Mouse (Mus musculus): ENCODE results near the gene Bach2.

Gene Bach2

DNA sequence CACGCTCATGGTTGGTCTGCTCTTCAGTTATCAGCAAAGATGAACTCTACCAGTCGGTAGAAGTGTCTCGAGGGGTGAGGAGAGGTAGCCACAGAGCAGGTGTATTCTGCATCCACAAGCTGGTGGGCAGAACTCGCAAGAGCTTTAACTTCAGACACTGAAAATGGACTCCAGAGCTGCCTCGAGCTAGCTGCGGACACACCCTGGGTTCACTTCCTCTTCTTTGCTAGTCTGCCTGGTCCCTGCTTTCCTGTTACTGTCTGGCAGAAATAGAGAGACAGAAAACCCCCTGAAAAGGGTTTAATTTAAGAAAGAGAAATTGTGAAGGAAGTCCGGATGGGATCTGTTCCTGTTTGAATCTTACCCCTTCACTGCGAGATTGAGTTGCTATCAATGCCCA, 326.3 kb downstream of the Bach2 start:
- DNase-seq (ENCODE audit: low spot score) = no peak

DNA sequence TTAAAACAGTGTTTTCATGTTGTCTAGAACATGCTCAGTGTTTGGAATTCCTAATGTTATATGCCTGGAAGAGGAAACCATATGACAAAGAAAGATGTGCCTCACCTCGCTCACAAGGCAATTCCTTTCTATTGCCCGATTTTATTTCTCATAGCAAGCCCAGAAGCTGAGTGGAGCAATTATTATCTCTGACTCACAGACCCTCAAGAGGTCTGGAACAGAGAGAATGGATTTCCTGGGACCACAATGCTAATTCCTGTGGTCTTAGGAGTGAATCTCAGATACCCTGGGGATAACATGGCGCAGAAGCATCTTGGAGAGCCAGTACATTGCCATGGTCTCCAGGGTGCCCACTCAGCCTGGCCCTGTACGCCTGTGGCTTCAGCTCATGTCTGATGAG, 330.4 kb downstream of the Bach2 start:
- DNase-seq (ENCODE audit: low spot score) = no peak

DNA sequence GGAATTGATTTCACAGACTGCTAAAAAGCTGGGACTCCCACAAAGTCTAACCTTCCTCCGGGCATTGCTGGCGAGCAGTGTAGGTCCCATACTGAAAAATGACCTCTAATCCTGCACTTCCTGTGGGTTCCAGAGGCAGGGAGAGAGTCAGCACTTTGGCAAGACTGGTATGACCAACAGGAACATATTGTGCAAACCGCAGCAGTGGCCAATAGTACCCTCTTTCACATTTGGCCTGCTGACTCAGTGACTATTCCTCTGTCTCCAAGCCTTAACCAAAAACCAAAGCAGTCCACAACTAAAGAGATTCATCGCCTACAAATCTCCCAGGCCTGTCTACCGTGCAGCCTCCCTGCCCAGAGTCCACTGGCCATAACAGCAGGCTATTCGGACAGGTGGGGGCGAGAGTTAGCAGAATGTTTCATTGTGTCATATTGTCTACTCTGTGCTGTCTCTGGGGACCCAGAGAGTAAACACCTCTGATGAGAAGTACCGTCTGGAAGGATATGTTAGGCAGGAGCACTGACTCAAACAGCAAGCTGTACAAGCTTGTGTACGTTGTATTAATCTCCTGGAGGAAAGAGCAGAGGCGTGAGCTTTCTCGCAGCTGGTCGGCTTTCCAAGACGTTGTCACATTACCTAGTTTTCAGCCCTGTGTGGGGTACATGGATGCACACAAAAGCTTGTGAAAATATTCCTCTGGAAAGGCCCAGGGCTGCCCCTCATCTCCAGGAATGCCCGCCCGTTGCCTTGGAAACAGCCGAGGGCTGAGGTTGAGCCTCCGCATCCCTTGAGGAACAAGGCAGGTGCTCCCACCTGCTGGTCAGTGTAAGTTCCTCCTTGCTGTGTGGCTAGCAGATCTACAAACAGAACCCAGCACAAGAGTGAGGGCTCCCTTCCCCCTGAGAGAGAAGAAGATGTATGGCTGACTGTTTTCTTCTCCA, 331.7 kb downstream of the Bach2 start:
- DNase-seq (ENCODE audit: low spot score) = no peak

DNA sequence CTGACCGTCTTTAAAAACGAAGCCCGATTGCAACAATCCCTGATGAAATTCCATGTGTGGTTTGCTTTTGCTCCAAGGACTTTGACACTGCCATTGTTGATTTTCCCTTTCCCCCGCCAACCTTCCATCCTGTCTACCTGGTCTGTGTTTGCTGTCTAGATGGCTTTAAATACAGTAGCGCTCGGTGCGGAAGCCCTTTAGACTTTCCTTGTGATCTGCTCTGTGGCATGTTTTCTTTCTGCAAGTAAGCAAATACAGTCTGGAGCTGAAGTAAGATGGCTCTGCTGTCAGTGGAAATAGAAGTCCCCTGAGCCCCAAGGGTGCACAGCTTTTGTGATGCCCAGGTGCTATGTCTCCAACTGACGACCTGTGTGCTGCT, 332.3 kb downstream of the Bach2 start:
- no peak for DNase-seq (ENCODE audit: low spot score)

DNA sequence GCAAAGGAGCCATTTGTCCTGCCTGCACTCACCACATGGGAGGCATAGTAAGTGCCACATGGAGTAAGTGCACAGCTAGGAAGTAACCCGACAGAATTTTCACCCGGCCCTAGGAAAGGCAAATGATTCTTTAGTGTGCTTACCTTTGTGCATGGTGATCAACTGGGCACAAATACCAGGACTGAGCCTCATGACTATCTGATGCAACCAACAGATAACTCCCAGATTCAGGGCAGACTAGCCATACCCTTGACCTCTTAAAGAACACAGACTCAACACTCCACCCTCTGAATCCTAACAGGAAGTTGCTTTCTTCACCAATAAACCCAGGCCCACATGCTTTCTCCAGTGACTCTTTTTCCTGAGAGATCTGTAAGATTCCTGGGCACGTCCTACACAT, 332.8 kb downstream of the Bach2 start:
- no peak for DNase-seq (ENCODE audit: low spot score)

DNA sequence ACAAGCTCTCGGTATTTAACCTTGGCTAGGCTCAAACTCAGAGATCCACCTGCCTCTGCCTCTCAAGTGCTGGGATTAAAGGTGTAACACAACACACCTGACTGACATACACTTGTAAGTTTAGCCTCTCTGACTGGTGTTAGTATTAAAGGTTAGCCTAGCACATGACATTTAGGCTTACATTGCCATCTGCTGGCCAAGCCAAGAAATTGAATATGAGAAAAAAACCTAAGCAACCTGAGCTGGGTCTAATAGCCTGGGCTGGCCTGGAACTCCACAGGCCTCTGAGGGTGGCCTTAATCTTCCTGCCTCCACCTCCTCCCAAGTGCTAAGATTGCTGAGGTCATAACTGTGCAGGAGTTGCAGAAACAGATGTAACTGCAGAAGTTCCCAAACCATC, 333.5 kb downstream of the Bach2 start:
- DNase-seq (ENCODE audit: low spot score) = peak; percentile 59

DNA sequence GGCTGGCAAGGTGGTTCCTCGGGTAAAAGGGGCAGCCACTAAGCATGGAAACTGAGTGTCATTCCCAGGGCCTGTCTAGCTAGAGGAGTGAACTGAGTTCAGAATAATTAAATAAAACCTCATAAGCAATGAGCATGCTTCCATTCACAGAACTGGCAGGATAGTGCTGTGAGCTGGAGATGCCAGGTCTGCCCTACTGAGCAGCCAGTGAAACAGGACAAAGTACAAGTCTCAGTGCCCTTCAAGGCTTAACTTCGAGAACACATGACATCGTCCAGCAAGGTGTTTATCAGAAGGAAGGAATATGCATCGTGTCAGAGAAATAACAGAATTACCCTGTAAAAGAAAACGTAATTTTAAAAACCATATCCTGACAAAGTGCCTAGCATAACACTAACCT, 335.0 kb downstream of the Bach2 start:
- DNase-seq (ENCODE audit: low spot score) = no peak

DNA sequence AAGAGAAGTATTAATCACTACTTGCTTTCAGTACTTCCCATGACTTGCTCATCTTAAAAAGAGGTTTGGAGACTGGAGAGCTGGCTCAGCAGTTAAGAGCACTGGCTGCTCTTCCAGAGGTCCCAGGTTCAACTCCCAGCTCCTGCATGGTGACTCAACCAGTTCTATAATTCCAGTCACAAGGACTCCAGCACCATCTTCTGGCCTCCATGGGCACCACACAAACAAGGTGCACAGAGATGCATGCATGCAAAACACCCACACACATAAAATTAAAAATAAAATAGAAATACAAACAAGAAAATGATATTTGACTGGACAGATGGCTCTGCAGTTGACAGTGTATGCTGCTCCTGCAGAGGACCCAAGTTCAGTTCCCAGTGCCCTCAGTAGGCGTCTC, 336.0 kb downstream of the Bach2 start:
- no peak for DNase-seq (ENCODE audit: low spot score)

DNA sequence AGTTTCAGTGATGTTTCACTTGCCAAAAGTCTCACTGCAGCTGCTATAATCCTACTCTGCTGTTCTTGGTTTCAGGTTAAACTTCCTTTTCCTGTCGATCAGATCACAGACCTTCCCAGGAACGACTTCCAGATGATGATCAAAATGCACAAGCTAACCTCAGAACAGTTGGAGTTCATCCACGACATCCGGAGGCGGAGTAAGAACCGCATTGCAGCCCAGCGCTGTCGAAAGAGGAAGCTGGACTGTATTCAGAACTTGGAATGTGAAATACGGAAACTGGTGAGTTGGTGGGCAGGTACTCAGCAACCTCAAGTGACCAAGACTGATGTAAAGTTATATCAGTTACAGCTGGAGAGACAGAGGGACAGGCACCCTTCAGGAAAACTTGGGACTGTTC, 336.6 kb downstream of the Bach2 start:
- no peak for DNase-seq (ENCODE audit: low spot score)

DNA sequence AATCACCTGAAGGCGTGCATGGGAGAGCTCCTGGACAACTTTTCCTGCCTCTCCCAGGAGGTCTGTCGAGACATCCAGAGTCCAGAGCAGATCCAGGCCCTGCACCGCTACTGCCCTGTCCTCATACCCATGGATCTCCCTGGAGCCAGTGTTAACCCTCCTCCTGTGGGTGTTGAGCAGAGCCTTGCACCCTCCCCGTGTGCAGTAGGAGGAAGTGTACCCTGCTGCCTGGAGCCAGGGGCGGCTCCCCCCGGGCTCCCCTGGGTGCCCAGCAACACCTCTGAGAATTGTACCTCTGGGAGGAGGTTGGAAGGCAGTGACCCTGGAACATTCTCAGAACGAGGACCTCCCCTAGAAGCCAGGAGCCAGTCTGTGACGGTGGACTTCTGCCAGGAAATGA, 341.2 kb downstream of the Bach2 start:
- no peak for DNase-seq (ENCODE audit: low spot score)

DNA sequence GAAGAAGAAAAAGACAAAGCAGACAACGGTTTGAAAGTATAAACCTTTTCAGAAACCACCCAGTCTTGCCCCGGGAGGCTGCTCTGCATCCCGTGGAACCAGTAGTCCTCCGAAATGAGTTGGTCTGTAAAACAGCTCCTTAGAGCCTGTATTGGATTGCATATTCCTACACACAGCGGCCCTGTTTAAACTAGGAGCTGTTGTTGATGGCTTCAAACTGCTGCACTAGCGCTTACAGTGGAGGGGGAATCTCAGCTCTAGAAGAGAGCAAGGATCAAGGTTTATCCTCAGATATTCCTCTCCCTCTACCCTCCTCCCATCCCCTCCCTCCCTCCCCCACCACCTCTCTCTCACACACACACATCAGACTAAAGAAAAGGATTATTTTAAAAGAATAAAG, 345.6 kb downstream of the Bach2 start:
- no peak for DNase-seq (ENCODE audit: low spot score)

DNA sequence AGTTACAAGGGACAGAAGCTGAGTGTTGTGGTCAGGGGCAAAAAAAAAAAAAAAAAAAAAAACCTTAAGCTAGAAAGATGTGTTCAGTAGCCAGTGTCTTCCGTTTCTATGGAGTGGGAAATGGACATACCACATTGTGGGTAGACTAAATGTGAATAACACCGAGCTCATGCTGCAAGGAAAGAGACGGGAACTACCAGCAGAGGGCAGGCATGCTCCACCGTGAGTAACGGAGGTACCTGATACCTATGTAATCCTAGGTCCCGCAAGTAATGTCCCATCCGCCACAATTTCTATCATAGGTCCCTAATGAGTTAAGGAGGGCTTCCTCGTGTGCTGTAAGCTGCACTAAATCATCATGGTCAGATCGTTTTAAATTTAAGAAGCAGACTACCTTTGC, 348.0 kb downstream of the Bach2 start:
- DNase-seq (ENCODE audit: low spot score) = peak; percentile 72

DNA sequence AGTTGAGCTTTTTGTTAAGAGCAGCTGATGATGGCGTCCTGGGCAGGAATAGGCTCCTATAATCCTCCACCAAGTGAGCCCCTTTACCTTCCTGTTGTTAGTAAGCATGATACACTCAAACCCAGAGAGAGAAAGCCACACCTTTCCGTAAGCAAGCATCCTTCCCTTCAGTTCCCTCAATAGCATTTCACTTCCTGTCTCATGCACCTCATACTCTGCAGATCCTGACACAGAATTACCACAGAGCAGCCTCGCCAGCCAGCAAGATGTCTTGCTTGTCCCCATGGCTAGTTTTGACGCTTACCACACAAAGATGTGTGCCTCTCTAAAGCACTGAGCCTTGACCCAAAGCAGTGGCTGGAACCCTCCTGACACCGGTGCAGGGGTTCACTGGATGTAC, 348.9 kb downstream of the Bach2 start:
- peak; percentile 26 for DNase-seq (ENCODE audit: low spot score)

DNA sequence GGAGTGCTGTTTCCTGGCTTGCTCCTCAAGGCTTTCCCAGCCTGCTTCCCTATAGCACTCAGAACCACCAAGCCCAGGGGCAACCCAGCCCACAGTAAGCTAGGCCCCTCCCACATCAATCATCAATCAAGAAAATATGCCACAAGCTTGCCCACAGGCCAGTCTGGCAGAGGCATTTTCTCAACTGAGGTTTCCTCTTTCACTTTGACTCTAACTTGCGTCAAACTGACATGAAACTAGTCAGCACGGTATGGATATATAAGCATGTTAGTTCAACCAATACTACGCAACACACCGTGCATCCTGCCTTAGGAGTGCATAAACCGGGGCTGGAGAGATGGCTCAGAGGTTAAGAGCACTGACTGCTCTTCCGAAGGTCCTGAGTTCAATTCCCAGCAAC, 349.6 kb downstream of the Bach2 start:
- DNase-seq (ENCODE audit: low spot score) = peak; percentile 63

DNA sequence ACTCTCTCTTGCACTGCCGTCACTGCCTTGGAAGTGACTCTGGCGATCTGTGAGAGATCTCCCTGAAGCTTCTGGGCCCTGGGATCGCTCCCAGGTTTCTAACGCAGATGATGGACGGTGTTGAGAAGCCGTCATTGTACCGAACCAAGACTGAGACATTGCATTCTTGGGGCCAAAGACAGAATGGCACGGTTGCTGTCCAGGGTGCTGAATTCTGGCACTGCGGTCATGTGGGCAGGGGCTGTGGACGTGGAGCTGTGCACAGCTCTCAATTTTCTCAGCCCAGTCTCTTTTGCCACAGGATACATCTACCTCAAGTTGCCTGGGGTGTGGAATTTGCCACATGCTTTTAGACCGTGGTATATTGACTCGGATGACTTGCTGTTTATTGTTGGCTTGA, 362.5 kb downstream of the Bach2 start:
- peak; percentile 35 for DNase-seq (ENCODE audit: low spot score)

DNA sequence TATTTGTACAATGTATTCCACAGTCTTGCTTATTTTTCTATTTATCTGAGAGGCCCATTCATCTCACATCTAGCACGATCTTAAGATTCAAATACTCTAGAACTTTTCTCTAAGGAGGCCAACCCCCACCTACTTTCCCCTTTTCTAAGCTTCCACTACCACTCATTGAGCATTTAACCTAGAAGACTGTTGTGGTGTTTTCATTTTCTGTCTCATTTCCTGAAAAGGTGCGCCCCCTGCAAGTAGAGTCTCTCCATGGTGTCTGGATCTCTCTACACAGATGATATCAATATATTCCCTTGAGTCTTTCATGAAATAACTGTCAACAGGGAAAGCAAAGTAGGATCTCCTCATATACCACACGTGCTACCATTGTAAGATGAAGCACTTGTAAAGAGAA, 364.1 kb downstream of the Bach2 start, which contains the start of gene Gja10:
Gene Gja10 (minus strand): TSS at position 101 of the 400 bp plus-strand sequence.
- no peak for DNase-seq (ENCODE audit: low spot score)

DNA sequence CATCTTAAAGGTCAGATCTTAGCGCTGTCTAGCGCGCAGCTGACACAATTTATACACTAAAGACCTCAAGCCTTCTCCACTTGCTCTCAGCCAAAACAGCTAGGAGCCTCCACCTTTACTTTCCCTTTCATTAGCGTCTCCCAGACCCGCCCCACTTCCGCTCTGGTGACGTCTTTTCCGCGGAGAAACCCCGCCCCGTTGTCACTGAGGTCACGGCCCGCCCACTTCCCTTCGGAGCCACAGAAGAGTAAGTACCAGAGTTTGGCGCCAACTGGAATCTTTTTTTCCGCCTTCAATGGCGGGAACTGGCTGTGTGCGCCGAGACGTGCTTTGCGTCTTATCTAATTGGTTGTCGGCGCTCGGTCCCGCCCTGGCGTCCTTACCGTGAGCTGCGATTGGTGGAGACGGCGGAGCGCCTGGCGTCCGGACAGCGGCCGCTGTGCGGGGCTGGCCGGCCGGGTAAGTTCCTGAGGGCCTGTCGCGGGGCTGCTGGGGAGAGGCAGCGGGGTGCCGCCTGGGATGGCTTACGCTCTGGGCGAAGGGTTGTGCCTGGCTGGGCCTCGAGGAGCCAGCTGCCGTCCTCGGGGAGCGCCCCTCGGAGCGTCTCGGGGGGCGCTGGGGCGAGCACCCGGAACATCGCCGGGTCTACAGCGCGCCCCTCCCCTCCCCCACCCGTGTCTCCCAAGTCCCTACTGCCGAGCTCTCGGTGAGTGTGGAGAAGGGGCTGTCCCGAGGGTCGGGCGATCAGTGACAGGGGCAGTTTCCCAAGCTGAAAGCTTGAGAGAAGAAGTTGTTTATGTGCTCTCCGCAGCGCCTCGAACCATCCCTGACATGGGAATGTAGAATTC, 376.7 kb downstream of the Bach2 start, which contains the start of gene Casp8ap2:
Gene Casp8ap2 (plus strand): TSS at position 418 of the 848 bp plus-strand sequence.
- DNase-seq (ENCODE audit: low spot score) = peak; percentile 100

DNA sequence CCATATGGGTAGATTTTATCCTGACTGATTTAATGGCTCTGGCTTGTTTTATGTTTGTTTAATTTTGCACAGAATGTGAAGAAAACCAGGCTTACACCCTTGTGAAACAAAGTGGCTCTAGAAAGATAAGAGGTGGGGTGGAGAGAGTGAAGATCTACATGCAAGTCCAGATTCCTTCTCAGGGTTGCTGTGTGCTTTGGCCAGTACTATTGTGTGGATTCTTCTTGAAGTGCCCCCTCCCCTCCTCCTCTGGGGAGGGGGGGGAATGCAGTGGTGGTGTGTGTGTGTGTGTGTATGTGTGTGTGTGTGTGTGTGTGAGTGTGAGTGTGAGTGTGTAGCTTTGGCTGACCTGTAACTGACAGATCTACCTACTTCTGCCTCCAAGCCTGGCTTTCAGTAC, 383.0 kb downstream of the Bach2 start:
- no peak for DNase-seq (ENCODE audit: low spot score)
